Mouse (Mus musculus): Measurements from ENCODE around the gene Rps7.

DNA sequence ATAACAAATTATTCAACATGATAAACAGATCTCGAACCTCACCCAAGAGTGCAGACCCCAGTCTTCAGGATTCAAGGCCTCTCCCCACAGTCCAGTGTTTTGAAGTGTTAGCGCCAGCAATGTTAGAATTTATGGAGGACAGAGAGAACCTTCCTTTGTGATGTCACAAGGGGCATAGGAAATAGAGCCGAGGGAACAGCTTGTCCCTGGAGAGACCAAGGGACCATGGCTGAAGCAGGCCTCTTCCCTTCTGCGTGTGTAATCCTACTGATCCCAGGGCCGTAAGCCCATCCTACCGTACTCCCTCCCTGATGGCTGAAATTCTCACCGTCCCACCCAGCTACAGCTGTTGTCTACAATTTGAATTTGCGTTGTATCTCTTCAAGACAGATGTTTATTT lies 53.3 kb downstream of the Rps7 start, which contains the start of gene Allc:
- no peak for TF ChIP-seq CTCF (IDR thresholded peaks at IDR 0.05; ENCODE audit: control insufficient read depth, insufficient read depth, low read length)
- TF ChIP-seq POLR2A (IDR thresholded peaks at IDR 0.05; ENCODE audit: borderline replicate concordance, control insufficient read depth, low read depth, low read length) = no peak
